Mouse (Mus musculus): ENCODE measurements at regions not wholly inside any gene's neighbourhood (a gene's known extent, or its start where the extent isn't known, plus 50 kb on each side); places are given as distances from the start of the nearest gene placed in this dataset.

- TF ChIP-seq GATA1 (IDR thresholded peaks at IDR 0.05; ENCODE audit: low read length), result no peak
Measured at GRCm38 (mm10) chr15:59138393-59139107, 249.5 kb downstream of the Gm49356 start.

- TF ChIP-seq GATA1 (IDR thresholded peaks at IDR 0.05; ENCODE audit: low read length), result no peak
Measured at GRCm38 (mm10) chr15:59141621-59142020, 252.5 kb downstream of the Gm49356 start.

GRCm38 (mm10) chr15:59142481-59142880, 253.4 kb downstream of the Gm49356 start:
- TF ChIP-seq GATA1 (IDR thresholded peaks at IDR 0.05; ENCODE audit: low read length), result no peak

- no peak for TF ChIP-seq GATA1 (IDR thresholded peaks at IDR 0.05; ENCODE audit: low read length)
Measured at GRCm38 (mm10) chr15:59143891-59144290, 254.8 kb downstream of the Gm49356 start.

- no peak for TF ChIP-seq GATA1 (IDR thresholded peaks at IDR 0.05; ENCODE audit: low read length)
Measured at GRCm38 (mm10) chr15:59145679-59146078, 256.6 kb downstream of the Gm49356 start.

GRCm38 (mm10) chr15:59146111-59146510, 257.0 kb downstream of the Gm49356 start:
- no peak for TF ChIP-seq GATA1 (IDR thresholded peaks at IDR 0.05; ENCODE audit: low read length)

- TF ChIP-seq GATA1 (IDR thresholded peaks at IDR 0.05; ENCODE audit: low read length), result no peak
Measured at GRCm38 (mm10) chr15:59146586-59147085, 257.5 kb downstream of the Gm49356 start.

GRCm38 (mm10) chr15:59148531-59148930, 259.4 kb downstream of the Gm49356 start:
- peak; percentile 56 for TF ChIP-seq GATA1 (IDR thresholded peaks at IDR 0.05; ENCODE audit: low read length)

- TF ChIP-seq GATA1 (IDR thresholded peaks at IDR 0.05; ENCODE audit: low read length), result no peak
Measured at GRCm38 (mm10) chr15:59151506-59151905, 262.4 kb downstream of the Gm49356 start.

GRCm38 (mm10) chr15:59152786-59153388, 263.8 kb downstream of the Gm49356 start:
- TF ChIP-seq GATA1 (IDR thresholded peaks at IDR 0.05; ENCODE audit: low read length), result no peak

GRCm38 (mm10) chr15:59153416-59154250, 264.5 kb downstream of the Gm49356 start:
- no peak for TF ChIP-seq GATA1 (IDR thresholded peaks at IDR 0.05; ENCODE audit: low read length)

GRCm38 (mm10) chr15:59154407-59155288, 265.6 kb downstream of the Gm49356 start:
- no peak for TF ChIP-seq GATA1 (IDR thresholded peaks at IDR 0.05; ENCODE audit: low read length)

- TF ChIP-seq GATA1 (IDR thresholded peaks at IDR 0.05; ENCODE audit: low read length), result no peak
Measured at GRCm38 (mm10) chr15:59155289-59155623, 266.2 kb downstream of the Gm49356 start.

- TF ChIP-seq GATA1 (IDR thresholded peaks at IDR 0.05; ENCODE audit: low read length), result no peak
Measured at GRCm38 (mm10) chr15:59156328-59156727, 267.2 kb downstream of the Gm49356 start.

GRCm38 (mm10) chr15:59158760-59159159, 269.7 kb downstream of the Gm49356 start:
- no peak for TF ChIP-seq GATA1 (IDR thresholded peaks at IDR 0.05; ENCODE audit: low read length)
